Comparison of ENCODE assay signal across 9 mouse cellular contexts in genomic region chr8:111786701-111787588, GRCm38 (mm10). TPM values are rescaled to one million over a fixed set of nuclear protein-coding genes. Genes with fewer than 3 reads are reported as not detected.
DNase-seq lines count a peak whose midpoint lies in the region; ATAC-seq lines count a peak whose summit lies in the region.
"Had no signal": no experiment of that assay in that cellular context is flagged by ENCODE, and none has a peak within 500 bp of the region (broad histone marks: within the 10 kb centered on the region; RNA-seq: fewer than 3 reads in every experiment).

No protein-coding gene starts in this region.

- WGBS in neural tube, embryonic 11.5 days: 52% methylated on average over 13 of the region's 13 CpGs
- WGBS in forebrain, embryonic 13.5 days: 26% methylated on average over 13 of the region's 13 CpGs
- WGBS in midbrain, embryonic 10.5 days: 39% methylated on average over 13 of the region's 13 CpGs
- 60% methylated on average over 13 of the region's 13 CpGs for WGBS in intestine, embryonic 16.5 days

- H3K4me1 ChIP-seq in neural tube, embryonic 11.5 days (ENCODE audit: control insufficient read depth, insufficient read depth, low read length): peaks cover 17% of the 10 kb centered on the region; the same call in 1 of the 2 replicates
- H3K4me1 ChIP-seq in forebrain, embryonic 13.5 days: peaks cover 43% of the 10 kb centered on the region
- H3K4me1 ChIP-seq in midbrain, embryonic 10.5 days: peaks cover 57% of the 10 kb centered on the region
- peaks cover 7% of the 10 kb centered on the region for H3K4me1 ChIP-seq in intestine, embryonic 16.5 days (ENCODE audit: control insufficient read depth, insufficient read depth, low read length)

- H3K27me3 ChIP-seq in neural tube, embryonic 11.5 days (ENCODE audit: control insufficient read depth, insufficient read depth, low read length): no peaks in the 10 kb centered on the region
- H3K27me3 ChIP-seq in forebrain, embryonic 13.5 days: no peaks in the 10 kb centered on the region
- H3K27me3 ChIP-seq in midbrain, embryonic 10.5 days (ENCODE audit: low read depth, poor library complexity, severe bottlenecking): no peaks in the 10 kb centered on the region
- H3K27me3 ChIP-seq in intestine, embryonic 16.5 days (replicated peaks; ENCODE audit: control insufficient read depth, insufficient read depth, low read length): no peaks in the 10 kb centered on the region

- H3K27ac ChIP-seq in neural tube, embryonic 11.5 days (ENCODE audit: low read depth, low read length): peak overlapping the region; percentile 35; the same call in 1 of the 2 replicates
- H3K27ac ChIP-seq in forebrain, embryonic 13.5 days: peak overlapping the region; percentile 37
- H3K27ac ChIP-seq in midbrain, embryonic 10.5 days (replicated peaks): peak overlapping the region; percentile 85
- H3K27ac ChIP-seq in intestine, embryonic 16.5 days (ENCODE audit: low read length): no peak overlapping the region

- no peak overlapping the region for H3K9ac ChIP-seq in neural tube, embryonic 11.5 days (ENCODE audit: low read length)
- peak overlapping the region; percentile 27; the same call in 1 of the 2 replicates for H3K9ac ChIP-seq in forebrain, embryonic 13.5 days
- no peak overlapping the region for H3K9ac ChIP-seq in intestine, embryonic 16.5 days (ENCODE audit: low read depth, low read length)

- no peak overlapping the region for H3K4me3 ChIP-seq in neural tube, embryonic 11.5 days (ENCODE audit: low read depth, low read length)
- H3K4me3 ChIP-seq in forebrain, embryonic 13.5 days: no peak overlapping the region
- peak overlapping the region; percentile 38 for H3K4me3 ChIP-seq in midbrain, embryonic 10.5 days
- H3K4me3 ChIP-seq in intestine, embryonic 16.5 days (ENCODE audit: low read length): no peak overlapping the region
- H3K4me3 ChIP-seq: erythroblast, embryonic 14.5 days had no signal

- peak; percentile 50; the same call in 1 of the 2 replicates for ATAC-seq in neural tube, embryonic 11.5 days (ENCODE audit: insufficient read depth, low FRiP score, low TSS enrichment)
- peak; percentile 30; the same call in 1 of the 2 replicates for ATAC-seq in forebrain, embryonic 13.5 days
- no peak for ATAC-seq in intestine, embryonic 16.5 days

- H3K36me3 ChIP-seq in neural tube, embryonic 11.5 days (ENCODE audit: control insufficient read depth, insufficient read depth, low read length): no peaks in the 10 kb centered on the region
- H3K36me3 ChIP-seq in forebrain, embryonic 13.5 days (ENCODE audit: poor library complexity, severe bottlenecking): peaks cover 2% of the 10 kb centered on the region; the same call in 1 of the 2 replicates
- H3K36me3 ChIP-seq in midbrain, embryonic 10.5 days: peaks cover 11% of the 10 kb centered on the region
- H3K36me3 ChIP-seq in intestine, embryonic 16.5 days (ENCODE audit: control insufficient read depth, insufficient read depth, low read length): no peaks in the 10 kb centered on the region

- peak; percentile 32 for DNase-seq in neural tube, embryonic 11.5 days (ENCODE audit: low spot score)
- DNase-seq in neural tube, embryonic 10.5 days (ENCODE audit: extremely low spot score, low spot score): no peak
- peak; percentile 72 for DNase-seq in midbrain, embryonic 10.5 days (ENCODE audit: low spot score)
- no peak for DNase-seq in lung, postnatal 25 days (ENCODE audit: low spot score)
- no peak for DNase-seq in layer of hippocampus, adult 9-11 months
- DNase-seq in adipocyte (ENCODE audit: low spot score): no peak

- H3K9me3 ChIP-seq in neural tube, embryonic 11.5 days (ENCODE audit: control insufficient read depth, low read length): no peaks in the 10 kb centered on the region
- no peaks in the 10 kb centered on the region for H3K9me3 ChIP-seq in forebrain, embryonic 13.5 days (replicated peaks)
- no peaks in the 10 kb centered on the region for H3K9me3 ChIP-seq in midbrain, embryonic 10.5 days (replicated peaks)
- H3K9me3 ChIP-seq in intestine, embryonic 16.5 days (ENCODE audit: control insufficient read depth, low read length): no peaks in the 10 kb centered on the region

- H3K4me2 ChIP-seq in neural tube, embryonic 11.5 days (ENCODE audit: low read depth): no peak overlapping the region
- peak overlapping the region; percentile 29 for H3K4me2 ChIP-seq in forebrain, embryonic 13.5 days
- no peak overlapping the region for H3K4me2 ChIP-seq in intestine, embryonic 16.5 days (ENCODE audit: low read depth, low read length)

RNA-seq across cellular contexts. Expression of gene Bcar1, which starts 43.3 kb away (rescaled TPM):
- polyA plus RNA-seq in neural tube, embryonic 11.5 days (2014; fragmentation: Nextera tagmentation; extraction: Ambion mirVana): 60.3 and 62.5 TPM in 2 replicates
- 49.9 and 50.0 TPM in 2 replicates for polyA plus RNA-seq in forebrain, embryonic 13.5 days (2015; fragmentation: Nextera tagmentation; extraction: Ambion mirVana)
- 52.4 and 53.7 TPM in 2 replicates for polyA plus RNA-seq in midbrain, embryonic 10.5 days (2016; fragmentation: Nextera tagmentation; extraction: Ambion mirVana)
- 44.6 and 48.5 TPM in 2 replicates for polyA plus RNA-seq in intestine, embryonic 16.5 days (2015; fragmentation: Nextera tagmentation; extraction: Ambion mirVana)

Comparison
In these comparisons a context has a peak if more than half of its experiments do, and no peak if none do; other contexts are left out.
1. DNase-seq: peak in neural tube, embryonic 11.5 days (single experiment) and midbrain, embryonic 10.5 days (single experiment); none in neural tube, embryonic 10.5 days (single experiment), lung, postnatal 25 days (single experiment), layer of hippocampus, adult 9-11 months (single experiment) and adipocyte (single experiment).